Mouse (Mus musculus) left cerebral cortex, adult 2 months (tissue): Measurements from ENCODE around the gene Ropn1l. TPM values are rescaled to one million over a fixed set of nuclear protein-coding genes. Genes with fewer than 3 reads are reported as not detected.
A peak's percentile ranks its signal among the peaks of the same experiment; 100 is the strongest.

Experiments used
- DNase-seq, 2 experiments: peaks; one replicate each; pipeline ENCODE4 v3.0.0; 2021 to 2022; ENCODE audit warnings: low spot score in 2 of 2, mixed read lengths in 1 of 2; ENCODE audit errors: extremely low spot score in 1 of 2
- H3K27ac ChIP-seq: fragments of 200-600 bp; 2 replicates; pipeline ENCODE4 v1.8.1; 2022
- H3K4me3 ChIP-seq: fragments of 200-600 bp; 2 replicates; pipeline ENCODE4 v1.8.1; 2022
- CTCF ChIP-seq: fragments of 200-600 bp; IDR thresholded peaks from 2 replicates; pipeline ENCODE4 v1.8.1; 2022; ENCODE audit warnings: antibody characterized with exemption, mild to moderate bottlenecking, moderate library complexity
- intact Hi-C: fragments of 180-260 bp; cut with DNase I; formaldehyde crosslinking; loops from one replicate; pipeline ENCODE4 v1.15.1; 2025
- total RNA-seq, 2 experiments: library from RNA; stranded (reverse); gene quantifications; 2 replicates each; pipeline ENCODE4 v1.2.3; 2021

The Ropn1l gene
- total RNA-seq, 2 experiments from 2014 or later: 0.75 to 1.0 TPM

DNA sequence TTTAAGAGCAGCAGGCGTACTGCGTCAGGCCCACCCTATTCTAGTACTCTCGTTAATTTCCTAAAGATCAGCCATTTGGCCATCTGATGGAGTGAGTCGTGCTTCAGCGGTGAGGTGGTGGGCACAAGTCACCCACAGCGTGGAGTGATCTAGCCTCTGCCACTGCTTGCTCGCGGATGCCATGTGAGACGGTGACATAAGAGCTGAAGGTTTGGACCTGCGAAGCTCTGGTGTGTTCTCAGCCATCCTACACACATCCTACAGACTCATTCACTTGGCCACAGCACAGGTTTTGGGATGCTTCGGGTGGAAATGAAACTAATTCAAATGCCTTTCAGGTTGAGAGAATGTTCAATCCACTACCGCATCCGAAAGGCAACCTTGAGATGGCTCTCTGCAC lies 54.8 kb downstream of the Ropn1l start:
- H3K27ac ChIP-seq: peak overlapping the region; percentile 94
- DNase-seq: peak in 1 of 2 experiments; percentile 54
- no peak overlapping the region for H3K4me3 ChIP-seq
- intact Hi-C loops: loop anchor here (1.0 kb wide), 1 partner anchor 30 kb away; no protein-coding TSS in a partner anchor
- TF ChIP-seq CTCF: no peak

- TF ChIP-seq CTCF: peak; percentile 39
- Histone ChIP-seq H3K4me3 (no peak overlapping the region), H3K27ac (peak overlapping the region; percentile 94)
- intact Hi-C loops: no loop called here
- DNase-seq: no peak
Observed at GRCm38 (mm10) chr15:31397379-31397778, 56.2 kb downstream of the Ropn1l start.

GRCm38 (mm10) chr15:31396755-31397154 lies 56.8 kb downstream of the Ropn1l start:
- Histone ChIP-seq H3K4me3 (no peak overlapping the region), H3K27ac (peak overlapping the region; percentile 94)
- peak in 1 of 2 experiments; percentile 48 for DNase-seq
- intact Hi-C loops: loop anchor here (1.0 kb wide), 1 partner anchor 22 kb away; no protein-coding TSS in a partner anchor
- no peak for TF ChIP-seq CTCF

DNA sequence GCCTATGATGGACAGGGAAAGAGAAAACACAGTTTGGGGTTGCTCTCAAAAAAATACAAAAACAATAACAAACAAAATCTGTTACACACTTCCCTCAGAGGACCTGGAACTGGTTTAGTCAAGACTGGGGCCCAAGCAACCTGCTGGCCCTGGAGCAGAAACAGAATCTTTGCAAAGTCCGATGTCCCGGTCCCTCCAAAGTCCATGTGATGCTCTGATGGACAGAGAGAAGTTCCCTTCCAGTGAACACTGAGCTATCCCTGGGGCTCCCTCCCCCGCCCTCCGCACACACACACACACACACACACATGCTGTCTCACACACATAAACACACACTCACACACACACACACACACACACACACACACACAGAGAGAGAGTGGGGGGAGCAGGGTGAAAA lies 57.6 kb downstream of the Ropn1l start:
- no peak for DNase-seq
- H3K27ac ChIP-seq: peak overlapping the region; percentile 94
- no peak for TF ChIP-seq CTCF
- intact Hi-C loops: loop anchor here (1.0 kb wide), 1 partner anchor 22 kb away; no protein-coding TSS in a partner anchor
- H3K4me3 ChIP-seq: no peak overlapping the region

DNA sequence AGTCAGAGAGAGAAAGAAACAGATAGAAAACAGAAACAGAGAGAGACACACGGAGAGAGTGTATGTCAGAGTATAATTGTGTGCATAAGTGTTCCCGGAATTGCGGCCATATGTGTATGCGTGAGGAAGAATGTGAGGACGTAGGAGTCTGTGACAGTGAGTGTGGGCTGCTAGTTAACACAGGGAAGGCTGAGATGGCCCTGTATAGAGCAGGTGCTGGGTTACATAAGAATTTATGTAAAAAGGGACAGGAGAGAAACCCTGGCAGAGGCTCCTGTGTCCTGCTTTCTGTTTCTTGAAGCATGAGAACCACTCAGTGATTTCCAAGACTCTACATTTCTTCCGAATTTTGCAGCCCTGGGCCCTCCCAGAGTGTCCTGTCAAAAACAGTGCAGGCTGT lies 60.1 kb downstream of the Ropn1l start:
- intact Hi-C loops: loop anchor here (2.0 kb wide), 4 partner anchors 27 to 57 kb away; partner anchors contain the start of gene Ankrd33b
- Histone ChIP-seq H3K4me3 (no peak overlapping the region), H3K27ac (peak overlapping the region; percentile 97)
- TF ChIP-seq CTCF: no peak
- peak; percentile 42 to 51 for DNase-seq

DNA sequence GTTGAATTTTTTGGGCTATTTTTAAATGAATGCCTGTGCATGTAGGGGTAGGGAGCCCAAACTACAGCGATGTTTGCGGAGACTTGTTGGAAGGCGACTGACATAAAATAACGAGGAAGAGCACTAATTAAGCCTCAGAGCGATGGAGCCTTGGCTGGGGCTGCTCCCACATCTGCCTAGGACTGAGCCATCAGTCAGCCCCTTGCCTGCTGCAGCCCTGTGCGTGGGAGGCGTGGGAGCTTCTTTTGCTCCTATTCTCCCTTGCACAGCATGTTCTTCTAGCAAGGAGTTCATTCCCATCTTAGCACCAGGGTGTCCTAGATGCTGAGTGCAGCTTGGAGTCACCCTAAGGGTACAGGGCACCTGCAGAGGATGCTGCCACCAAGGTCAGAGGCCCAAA lies 60.8 kb downstream of the Ropn1l start:
- Histone ChIP-seq H3K27ac (peak overlapping the region; percentile 97), H3K4me3 (no peak overlapping the region)
- intact Hi-C loops: loop anchor here (2.0 kb wide), 4 partner anchors 26 to 56 kb away; partner anchors contain the start of gene Ankrd33b
- DNase-seq: peak; percentile 64 to 65
- no peak for TF ChIP-seq CTCF

GRCm38 (mm10) chr15:31392135-31392534 lies 61.4 kb downstream of the Ropn1l start:
- no peak for DNase-seq
- H3K4me3 ChIP-seq: no peak overlapping the region
- intact Hi-C loops: loop anchor here (2.0 kb wide), 4 partner anchors 25 to 55 kb away; partner anchors contain the start of gene Ankrd33b
- peak overlapping the region; percentile 97 for H3K27ac ChIP-seq
- no peak for TF ChIP-seq CTCF

Other genes with a start within 250 kb of the Ropn1l start
- gene Dap, start 229.4 kb downstream of the Ropn1l start, total RNA-seq: 1 to 10 TPM; 5.5 to 6.4 TPM
- 10 to 100 TPM; 79.6 to 93.7 TPM for gene Ankrd33b, start 86.0 kb downstream of the Ropn1l start, total RNA-seq
- gene March6, start 77.3 kb upstream of the Ropn1l start, total RNA-seq: 100 to 1,000 TPM; 191 to 204 TPM
- 10 to 100 TPM; 15.7 to 17.9 TPM for gene Cmbl, start 111.7 kb upstream of the Ropn1l start, total RNA-seq
- gene Cct5, start 148.1 kb upstream of the Ropn1l start, total RNA-seq: 100 to 1,000 TPM; 173 to 182 TPM
- 10 to 100 TPM; 11.3 to 12.1 TPM for gene Fam173b, start 148.1 kb upstream of the Ropn1l start, total RNA-seq